Mouse (Mus musculus): ENCODE measurements around the gene Sdcbp2.
"Not testable (repeated sequence)": the region's sequence is repeated elsewhere in the genome, so short reads cannot be mapped to it uniquely, and the experiment has no call there.

The Sdcbp2 gene

DNA sequence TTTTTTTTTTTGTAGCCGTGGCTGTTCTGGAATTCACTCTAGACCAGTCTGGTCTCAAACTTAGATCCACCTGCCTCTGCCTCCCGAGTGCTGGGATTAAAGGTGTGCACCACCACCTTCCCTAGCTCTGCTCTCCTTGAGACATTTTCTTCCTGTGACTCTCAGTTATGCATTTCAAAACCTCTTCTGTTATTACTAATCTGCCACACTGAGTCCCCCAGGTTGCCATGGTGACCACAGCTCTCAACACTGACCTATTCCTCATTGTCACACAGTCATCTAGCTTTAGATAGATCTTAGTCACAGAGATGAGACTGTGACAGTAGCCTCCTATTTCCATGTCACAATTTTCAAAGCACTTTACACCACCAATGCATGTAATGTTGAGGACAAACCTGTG lies 3.0 kb upstream of the Sdcbp2 start:
- no peak for DNase-seq

DNA sequence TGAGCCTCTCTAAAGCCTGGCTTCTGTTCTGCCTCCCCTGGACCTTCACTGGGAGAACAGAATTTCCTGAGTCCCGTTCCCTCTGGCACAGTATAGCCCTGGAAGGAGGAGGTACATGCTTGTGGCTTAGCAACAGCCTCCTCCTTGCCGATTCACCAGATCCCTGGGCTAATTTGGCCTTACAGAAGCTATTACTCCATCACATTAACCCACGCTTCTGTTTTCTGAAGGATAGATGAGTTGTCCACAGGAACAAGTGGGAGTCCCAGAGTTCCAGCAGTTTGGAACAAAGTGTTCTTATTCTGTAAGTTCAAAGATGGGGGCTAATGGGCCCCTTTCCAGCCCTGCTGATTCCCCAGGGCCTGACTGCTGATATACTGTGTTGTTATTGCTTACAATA lies 1.2 kb downstream of the Sdcbp2 start:
- no peak for DNase-seq

DNA sequence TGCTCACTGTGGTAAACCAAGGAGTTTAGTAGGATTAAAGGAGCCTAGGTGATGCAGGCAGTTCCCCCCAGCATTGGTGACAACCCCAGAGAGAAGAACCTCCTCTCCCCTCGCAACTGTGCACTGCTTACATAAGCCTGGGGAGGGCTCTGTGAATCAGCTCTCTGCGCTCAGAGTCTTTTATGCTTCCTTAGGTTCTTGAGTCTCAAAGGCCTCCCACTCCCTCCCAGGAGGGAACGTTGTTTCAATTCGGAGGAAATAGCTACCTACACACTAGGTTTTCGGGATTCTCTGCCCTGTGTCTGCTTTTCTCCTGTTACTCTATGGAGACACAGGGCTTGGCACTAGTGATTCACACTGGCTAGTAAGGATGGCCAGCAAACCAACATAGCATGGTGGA lies 2.2 kb downstream of the Sdcbp2 start:
- no peak for DNase-seq

DNA sequence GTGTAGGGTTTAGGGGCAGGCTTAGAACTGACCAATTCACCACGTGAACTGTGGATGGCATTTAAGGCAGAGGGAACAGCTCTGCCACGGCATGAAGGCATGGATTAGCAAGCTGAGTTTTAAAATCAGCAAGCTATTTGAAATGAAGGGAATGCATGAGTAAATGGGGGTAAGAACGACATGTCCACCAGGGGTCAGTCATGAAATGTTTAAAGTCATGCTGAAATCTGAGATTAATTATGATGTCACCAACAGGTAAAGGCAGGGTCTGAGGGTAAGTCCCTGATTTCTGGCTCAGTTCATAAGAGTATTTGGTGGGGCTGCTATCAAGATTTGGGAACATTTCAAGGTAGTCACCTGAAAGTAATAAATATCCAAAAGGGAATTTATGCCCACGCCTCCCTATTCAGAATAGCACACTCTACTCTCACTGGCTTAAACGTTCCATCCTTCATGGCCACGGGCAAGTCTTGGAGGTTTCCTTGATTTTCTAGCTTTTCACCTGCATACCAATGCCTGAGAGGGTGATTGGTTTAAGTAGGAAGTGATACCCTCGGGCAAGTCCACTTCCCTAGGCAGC lies 2.8 kb downstream of the Sdcbp2 start:
- DNase-seq: peak; percentile 24

DNA sequence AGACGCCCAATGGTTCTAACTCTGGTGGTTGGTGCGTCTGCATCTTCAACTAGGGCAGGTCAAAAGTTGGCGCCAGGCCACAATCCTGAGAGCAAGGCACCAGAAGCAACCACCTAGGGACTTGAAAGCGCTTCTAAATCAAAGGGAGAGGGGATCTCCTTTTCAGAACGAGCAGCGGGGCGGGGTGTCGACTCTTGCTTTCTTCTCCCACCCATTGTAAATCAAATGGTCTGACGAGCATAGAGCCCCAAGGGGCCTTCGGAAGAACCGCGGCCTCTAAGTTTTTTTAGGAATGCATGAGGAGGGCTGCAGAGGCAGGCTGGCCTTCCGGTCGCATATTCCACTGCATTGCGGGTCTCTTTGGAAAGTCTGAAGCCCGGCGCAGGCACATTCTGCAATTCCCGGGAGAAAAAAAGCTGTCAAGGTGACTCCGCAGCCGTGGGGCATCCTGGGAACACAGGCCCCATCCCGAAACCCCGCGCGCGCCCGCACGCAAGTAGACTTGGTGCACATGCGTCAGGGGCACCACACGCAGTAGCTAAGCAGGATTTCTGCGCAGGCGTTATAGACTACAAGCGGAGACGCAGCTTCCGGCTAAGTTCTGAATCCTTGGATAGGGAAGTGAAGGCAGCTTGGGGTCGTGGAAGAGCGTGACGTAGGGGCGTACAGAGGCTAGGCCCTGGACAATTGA lies 3.4 kb downstream of the Sdcbp2 start:
- peak; percentile 85 for DNase-seq

DNA sequence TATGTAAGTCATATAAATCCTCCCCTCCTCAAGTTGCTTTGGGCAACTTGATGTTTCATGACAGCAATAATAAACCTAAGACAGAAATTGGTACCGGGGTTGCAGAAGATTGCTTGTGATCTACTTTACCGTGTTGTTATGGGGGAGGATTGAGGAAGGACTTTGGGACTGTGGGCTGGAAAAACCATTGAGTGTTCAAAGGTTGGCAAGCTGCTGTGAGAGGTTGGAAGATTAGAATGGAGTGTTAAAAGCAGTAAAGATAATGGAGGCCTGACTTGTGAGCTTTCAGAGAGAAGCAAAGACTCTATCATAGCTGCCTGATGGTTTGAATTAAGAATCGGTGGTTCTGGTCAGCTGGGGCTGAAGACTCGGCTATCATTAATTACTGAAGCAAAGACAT lies 6.8 kb downstream of the Sdcbp2 start:
- no peak for DNase-seq

DNA sequence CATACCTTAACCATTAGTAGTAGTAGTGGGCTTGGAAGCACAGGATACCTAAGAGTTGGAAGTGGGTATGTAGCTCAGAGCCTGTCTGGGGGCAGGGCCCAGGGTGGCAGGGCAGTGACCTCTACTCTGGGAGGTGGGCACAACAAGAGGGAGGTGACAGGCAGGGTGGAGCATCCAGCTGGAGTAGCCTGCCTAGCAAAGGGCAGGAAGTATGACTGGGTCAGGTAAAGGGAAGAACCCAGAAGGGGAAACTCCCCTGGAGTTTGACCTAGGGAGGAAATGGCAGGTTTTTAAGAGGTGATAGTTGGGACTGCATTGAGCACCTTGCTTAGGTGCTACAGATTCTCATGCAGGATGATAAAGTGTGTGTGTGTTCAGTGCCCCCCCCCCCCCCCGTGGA lies 8.5 kb downstream of the Sdcbp2 start:
- no peak for DNase-seq

DNA sequence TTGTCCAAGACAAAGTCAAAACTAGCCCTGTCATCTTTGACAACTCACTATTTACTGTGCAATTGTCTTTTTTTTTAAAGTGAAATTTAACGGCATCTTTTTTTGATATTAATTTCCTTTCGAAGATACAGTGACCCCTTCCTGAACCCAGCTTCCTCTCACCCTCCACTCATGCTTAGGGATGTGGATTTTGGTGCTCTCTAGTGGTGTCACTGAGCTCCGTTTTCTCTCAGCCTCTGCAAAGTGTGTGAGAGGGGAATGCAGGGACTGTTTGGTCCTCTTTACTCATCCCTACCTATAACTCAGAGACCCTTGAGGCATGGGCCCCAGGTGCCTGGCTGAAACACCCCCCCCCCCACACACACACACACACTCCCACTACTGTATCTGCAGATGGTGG lies 13.5 kb downstream of the Sdcbp2 start:
- DNase-seq: no peak

DNA sequence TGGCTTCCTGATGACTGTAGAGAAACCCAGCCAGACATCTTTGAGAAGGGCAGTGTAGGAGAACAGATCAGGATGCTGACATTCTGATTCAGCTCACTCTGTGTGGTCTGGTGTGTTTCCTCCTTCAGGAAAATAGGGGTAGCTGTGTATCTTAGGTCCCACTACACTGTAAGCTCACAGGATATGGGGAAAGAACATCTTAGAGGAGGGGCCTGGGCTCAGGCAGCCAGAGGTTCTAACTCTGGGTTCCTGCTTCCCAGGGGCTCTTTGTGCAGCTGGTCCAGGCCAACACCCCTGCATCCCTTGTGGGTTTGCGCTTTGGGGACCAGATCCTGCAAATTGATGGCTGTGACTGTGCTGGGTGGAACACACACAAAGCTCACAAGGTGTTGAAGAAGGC lies 14.4 kb downstream of the Sdcbp2 start:
- no peak for DNase-seq

DNA sequence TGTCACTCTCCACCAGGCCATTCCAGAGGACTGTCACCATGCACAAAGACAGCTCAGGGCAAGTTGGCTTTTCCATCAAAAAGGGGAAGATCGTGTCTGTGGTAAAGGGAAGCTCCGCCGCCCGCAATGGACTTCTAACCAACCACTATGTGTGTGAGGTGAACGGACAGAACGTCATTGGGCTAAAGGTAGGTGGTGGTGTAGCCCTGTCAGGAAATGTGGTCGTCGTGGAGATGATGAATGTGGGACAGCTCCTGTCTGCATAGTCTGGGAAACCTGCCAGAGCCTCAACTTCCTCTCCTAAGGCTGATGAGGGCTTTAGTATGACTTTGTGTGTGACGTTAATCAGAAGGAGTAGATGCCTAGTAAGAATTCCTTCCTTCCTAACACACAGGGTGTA lies 14.9 kb downstream of the Sdcbp2 start:
- no peak for DNase-seq

DNA sequence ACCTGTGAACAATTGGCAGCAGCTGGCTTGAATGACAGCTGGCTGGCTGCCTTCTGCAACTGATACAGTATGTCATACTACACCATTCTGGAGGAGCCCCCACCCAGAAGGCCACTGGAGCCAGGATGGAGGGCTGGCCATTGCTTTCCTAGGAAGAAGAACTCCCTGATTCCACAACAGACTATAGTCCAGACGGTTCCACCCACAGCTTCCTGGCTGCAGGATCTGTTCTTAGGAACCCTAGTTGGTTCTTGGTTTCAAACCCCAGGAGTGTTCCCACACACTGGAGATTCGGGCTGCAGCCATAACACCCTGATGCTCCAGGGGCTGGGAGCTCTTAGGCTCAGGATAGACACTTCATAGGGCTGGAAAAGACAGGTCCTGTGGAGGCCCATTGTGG lies 25.6 kb downstream of the Sdcbp2 start:
- no peak for DNase-seq

DNA sequence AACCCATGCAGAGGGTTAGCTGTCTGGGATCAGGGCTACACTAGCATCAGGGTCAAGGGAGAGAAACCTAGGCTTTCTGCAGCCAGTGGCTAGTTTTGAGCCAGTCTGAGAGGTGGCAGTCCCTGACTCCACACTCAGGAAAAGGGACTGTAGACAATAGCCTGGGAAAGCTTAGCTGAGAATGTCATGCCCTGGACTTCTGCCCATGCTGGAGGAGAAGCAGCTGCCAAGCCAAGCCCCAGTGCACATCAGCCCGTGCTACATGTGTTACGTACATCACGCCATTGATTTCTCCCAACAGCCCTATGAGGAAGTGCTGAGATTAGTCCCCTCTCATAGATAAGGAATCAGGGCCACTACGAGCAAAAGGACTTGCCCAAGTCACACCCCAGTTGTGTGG lies 29.7 kb downstream of the Sdcbp2 start:
- DNase-seq: no peak

DNA sequence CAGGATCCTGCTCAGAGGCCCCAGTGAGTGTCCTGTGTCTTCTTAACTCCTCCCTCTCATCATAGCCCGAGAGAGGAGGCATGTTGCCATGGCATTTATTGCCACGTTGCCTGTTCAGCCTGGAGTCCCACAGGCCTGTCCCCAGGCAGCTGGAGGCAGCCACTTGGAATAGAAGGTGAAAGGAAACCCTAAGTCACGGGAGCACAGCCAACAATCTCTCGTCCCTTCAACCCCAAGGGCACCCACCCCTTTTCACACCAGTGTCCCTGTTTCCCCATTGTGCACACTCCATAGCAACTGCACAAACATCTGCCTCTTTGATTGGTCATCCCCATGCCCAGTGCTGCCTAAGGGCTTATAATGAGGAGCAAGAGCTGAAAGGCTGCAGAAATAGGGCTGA lies 31.2 kb downstream of the Sdcbp2 start:
- DNase-seq: no peak

DNA sequence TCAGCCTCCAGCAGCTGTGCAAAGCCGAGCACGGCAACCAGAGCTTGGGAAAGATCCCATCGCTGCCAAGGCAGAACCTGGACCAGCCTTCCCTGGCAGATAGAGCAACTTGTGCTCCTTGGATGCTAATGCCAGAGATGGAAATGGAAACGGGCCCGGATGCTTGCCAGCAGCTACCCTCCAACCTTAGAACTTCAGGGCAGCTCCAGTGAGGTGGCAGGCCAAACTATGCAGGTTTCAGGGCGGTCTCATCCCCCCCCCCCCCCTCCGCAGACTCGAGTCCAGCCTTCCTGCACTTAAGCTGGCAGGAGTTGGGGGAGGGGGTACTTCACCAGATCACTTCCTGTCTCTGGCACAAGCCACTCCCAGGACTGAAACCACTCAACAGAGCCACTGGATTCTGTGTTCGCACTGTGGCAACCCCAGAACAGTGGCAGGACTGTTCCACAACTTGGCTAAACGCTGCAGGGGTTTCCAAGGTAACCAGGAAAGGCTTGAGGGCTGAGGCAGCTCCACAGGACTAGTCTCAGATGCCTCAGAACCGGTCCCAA lies 33.1 kb downstream of the Sdcbp2 start:
- no peak for DNase-seq

DNA sequence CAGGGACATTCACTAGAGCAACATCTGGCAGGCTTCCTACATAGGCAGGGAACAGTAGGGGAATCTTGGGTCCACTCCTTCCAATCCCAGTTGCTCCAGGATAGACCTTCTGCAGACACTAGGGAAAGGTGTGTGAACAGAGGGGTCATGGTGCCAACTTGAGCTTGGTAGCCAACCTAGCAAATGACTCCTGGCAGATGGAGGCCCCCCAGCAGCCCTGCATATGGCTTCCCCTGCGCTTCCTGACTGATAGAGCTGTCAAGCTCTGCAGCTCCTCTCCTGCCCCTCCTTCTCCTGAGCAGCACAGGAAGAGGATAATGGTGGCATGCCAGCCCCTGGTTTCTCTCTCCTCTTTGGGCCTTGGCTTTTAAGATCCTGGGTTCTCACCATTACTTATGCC lies 36.0 kb downstream of the Sdcbp2 start:
- no peak for DNase-seq

DNA sequence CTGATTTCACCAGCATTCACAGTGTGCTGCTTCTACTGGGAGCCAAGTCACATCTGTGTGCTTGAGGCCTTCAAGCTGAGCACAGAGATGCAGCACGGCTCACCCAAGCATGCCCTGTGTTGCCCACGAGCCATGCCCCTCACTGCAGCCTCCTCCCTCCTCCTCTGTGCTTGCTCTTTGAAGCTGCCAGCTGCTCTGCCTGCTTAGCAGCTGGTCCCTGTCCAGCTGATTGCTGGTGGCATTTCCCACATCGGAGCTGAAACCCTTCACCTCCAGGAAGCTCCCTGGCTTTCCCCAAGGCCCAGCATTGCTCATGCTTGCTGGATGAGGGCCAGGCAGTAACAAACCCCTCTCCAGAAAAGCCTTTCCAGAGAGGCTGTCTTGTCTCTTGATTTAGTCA lies 37.6 kb downstream of the Sdcbp2 start:
- DNase-seq: no peak

DNA sequence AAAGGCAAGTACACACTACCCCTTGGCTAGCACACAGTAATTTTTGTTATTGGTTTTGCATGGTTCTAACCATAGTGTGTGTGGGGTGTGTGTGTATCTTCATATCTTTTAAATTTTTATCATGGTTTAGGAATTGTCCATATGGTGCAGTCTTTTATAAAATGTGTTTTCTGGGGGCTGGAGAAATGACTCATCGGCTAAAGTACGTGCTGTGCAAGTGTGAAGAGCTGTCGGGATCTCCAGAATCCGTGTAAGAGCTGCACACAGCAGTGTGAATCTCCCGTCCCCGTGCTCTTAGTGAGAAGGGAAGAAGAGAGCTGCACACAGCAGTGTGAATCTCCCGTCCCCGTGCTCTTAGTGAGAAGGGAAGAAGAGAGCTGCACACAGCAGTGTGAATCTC lies 43.4 kb downstream of the Sdcbp2 start:
- not testable (repeated sequence) for DNase-seq

DNA sequence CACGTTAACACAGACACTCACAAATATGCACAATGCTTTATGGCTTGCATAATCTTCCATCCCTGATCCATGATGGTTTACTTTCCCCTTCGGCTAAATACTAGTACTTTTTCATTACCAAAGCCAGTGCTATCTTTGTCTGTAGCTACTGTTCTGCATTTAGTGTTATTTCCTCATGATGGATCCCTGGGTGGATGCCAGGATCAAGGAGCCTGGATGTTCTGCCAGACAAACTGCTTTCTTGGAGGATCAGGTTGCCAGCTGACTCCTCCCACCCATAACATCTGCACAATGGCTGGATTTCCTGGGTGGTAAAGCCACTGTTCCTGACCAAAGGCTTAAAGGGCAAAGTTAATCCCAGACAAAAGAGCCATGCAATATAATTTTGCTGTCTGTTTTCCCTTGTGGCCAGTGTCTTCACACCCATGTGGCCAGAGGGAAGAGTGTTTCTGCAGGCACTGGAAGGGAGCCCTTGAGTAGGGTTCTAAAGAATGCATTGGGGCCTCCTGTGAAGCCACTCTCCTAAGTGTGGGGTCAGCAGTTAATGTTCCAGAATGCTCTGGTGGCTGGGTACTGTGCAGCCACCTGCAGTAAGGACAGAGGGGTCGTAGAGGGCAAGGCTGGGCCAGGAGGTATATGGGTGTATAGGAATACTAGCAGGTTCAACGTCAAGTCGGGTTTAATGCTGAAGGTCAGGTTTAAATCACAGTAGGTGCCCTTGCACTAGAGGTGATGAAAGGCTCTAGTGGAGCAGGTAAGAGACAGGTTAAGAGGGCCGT lies 44.3 kb downstream of the Sdcbp2 start:
- no peak for DNase-seq

DNA sequence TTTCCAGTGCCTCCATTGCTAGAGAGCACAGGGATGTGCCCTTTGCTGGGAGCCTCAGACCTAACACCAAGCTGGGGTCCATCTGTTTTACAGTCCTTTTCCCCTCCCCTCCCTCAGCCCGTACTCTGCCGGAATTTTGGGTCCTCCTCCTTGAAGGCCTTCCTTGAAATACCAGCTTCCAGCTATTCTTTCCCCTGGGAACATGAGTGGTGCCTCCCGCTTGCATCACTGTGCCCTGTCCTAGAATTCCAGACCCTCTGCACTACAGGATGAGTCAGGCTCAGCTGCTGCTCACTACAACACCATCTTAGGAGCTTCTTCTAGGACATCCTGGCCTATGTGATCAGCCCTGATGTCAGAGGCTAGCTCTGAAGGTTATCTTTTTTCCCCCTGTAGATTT lies 51.4 kb downstream of the Sdcbp2 start:
- no peak for DNase-seq

DNA sequence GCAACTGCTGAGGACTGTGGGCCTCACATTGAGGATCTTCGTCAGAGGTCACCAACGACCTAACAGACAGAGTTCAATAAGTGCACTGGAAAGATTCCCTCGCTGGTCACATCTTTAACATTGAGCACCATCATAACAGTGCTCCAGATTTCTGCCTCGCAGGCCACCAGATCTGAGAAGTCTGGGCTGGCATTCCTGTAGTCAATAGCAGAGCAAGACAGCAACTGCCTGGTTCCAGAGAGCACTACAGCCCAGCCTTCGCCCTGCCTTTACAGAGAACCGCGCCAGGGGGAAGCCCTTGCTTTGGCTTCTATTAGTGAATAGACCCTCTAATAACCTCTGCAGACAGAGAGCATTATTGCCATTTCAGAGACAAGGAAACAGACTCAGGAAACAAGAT lies 53.9 kb downstream of the Sdcbp2 start:
- no peak for DNase-seq

DNA sequence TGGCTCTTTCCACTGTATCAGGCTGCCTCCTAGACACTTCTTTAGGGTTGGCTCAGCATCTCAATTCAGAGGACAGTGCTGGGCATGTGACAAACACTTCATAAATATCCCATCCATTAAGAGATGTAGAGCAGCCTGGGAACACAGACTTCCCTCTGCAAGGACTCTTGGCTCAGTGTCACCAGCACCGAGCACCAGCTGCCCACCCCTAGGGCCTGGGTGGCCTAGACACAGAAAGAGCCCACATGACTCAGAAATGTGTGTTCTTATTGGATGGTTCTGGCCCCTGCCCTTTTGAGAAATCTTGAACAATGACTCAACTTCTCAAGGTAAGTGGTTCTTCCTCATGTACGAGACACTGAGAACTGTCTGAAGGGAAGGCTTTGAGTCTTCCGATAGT lies 55.6 kb downstream of the Sdcbp2 start:
- no peak for DNase-seq

DNA sequence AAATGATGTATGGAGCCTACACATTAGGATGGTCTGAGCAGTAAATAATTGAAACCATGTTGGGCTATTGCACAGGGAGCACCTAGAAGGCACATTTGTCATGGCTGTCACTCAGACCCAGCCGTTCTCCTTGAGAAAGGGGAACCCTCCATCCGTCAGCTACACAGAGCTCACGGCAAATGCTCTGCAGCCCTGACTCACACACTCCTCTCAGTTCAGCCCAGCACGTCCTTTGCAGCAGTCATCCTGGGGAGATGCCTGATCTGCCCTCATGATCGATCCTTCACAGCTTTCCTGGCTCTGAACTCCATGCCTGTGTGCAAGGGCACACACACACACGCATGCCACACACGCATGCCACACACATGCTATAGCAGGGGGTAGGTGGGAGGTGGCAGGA lies 56.9 kb downstream of the Sdcbp2 start:
- DNase-seq: no peak

DNA sequence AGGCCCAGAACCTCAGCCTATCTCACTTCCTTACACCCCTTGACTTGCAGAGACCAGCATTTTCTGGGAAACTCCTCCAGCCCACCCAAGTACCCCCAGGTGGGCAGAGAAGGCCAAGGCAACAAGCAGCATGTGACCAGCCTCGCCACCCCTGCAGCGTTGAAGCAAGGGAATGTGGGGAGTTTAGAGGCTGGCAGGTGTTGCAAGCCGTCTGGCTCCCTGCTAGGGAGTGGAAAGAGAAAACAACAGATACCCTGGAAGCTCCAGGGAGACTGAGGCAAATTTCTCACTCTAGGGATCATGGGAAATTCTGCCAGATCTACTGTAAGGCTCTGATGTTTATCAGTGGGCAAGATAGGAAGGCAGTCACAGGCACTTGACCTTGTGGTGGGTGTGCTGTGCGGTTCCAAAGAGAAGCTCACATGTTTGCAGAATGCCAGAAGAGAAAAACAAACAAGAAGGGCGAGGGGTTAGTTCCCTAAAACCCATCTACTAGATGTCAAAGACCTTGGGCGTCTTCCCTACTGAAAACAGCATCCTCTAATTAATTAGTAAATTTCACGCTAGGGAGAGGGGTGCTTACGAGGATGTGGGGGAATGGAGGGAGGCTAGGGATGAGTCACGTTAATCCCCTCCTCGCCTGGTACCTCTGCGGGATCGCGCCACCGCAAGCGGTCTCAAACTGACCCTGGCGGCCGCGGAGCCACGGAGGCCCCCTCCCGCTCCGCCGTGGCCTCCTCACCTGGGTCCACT lies 59.2 kb downstream of the Sdcbp2 start:
- no peak for DNase-seq

Measured in kidney, adult 18-20 months (tissue).